Mouse (Mus musculus) limb, embryonic 14.5 days (tissue): ENCODE results near the gene Cav3. TPM values are rescaled to one million over a fixed set of nuclear protein-coding genes. Genes with fewer than 3 reads are reported as not detected.

Experiments used
- ATAC-seq: fragments of 200-750 bp; cut with Nextera tagmentation; 2 replicates; pipeline ENCODE4 v1.8.0; 2017; ENCODE audit warnings: low read depth, moderate number of reproducible peaks, moderate TSS enrichment; ENCODE audit not compliant: low FRiP score
- DNase-seq: peaks from one replicate; pipeline ENCODE4 v3.0.0-alpha.2; 2015; ENCODE audit warnings: low spot score
- H3K27ac ChIP-seq: fragments of 300-500 bp; sonication (generic); replicated peaks from 2 replicates; pipeline ENCODE4 v1.5.1; 2014; ENCODE audit warnings: low read depth, mild to moderate bottlenecking, low read length, moderate library complexity, mixed read lengths
- H3K27me3 ChIP-seq: fragments of 300-500 bp; sonication (generic); 2 replicates; pipeline ENCODE4 v1.6.1; 2014; ENCODE audit warnings: low read length, mixed read lengths; ENCODE audit not compliant: control insufficient read depth, insufficient read depth
- H3K36me3 ChIP-seq: fragments of 300-500 bp; sonication (generic); 2 replicates; pipeline ENCODE4 v1.6.1; 2014; ENCODE audit warnings: mild to moderate bottlenecking, low read length, moderate library complexity, mixed read lengths; ENCODE audit not compliant: control insufficient read depth, insufficient read depth
- H3K4me1 ChIP-seq: fragments of 300-500 bp; sonication (generic); 2 replicates; pipeline ENCODE4 v1.6.1; 2014; ENCODE audit warnings: antibody characterized with exemption, low read length, mixed read lengths; ENCODE audit not compliant: control insufficient read depth, insufficient read depth
- H3K4me2 ChIP-seq: fragments of 300-500 bp; sonication (generic); replicated peaks from 2 replicates; pipeline ENCODE4 v1.6.1; 2014; ENCODE audit warnings: low read depth, mild to moderate bottlenecking, low read length, moderate library complexity; ENCODE audit not compliant: severe bottlenecking
- H3K4me3 ChIP-seq: fragments of 300-500 bp; sonication (generic); replicated peaks from 2 replicates; pipeline ENCODE4 v1.5.1; 2014; ENCODE audit warnings: low read length
- H3K9ac ChIP-seq: fragments of 300-500 bp; sonication (generic); 2 replicates; pipeline ENCODE4 v1.6.1; 2014; ENCODE audit warnings: mild to moderate bottlenecking, low read depth, low read length, moderate library complexity; ENCODE audit not compliant: severe bottlenecking
- H3K9me3 ChIP-seq: fragments of 300-500 bp; sonication (generic); 2 replicates; pipeline ENCODE4 v1.6.1; 2016; ENCODE audit warnings: low read length; ENCODE audit not compliant: control insufficient read depth
- POLR2A ChIP-seq: fragments of 200-500 bp; IDR thresholded peaks from 2 replicates; pipeline ENCODE4 v1.8.0; 2012; ENCODE audit warnings: inconsistent platforms, mild to moderate bottlenecking, moderate library complexity, borderline replicate concordance; ENCODE audit not compliant: insufficient read depth, insufficient read length; ENCODE audit errors: extremely low read depth
- WGBS: fragments of 180-500 bp; shearing (Covaris S2); extraction: QIAGEN DNeasy Blood & Tissue Kit; methylation state at CpG from one replicate; pipeline ENCODE4 v1.1.7; 2014; 5-methylcytosine and 5-hydroxymethylcytosine counted together
- polyA plus RNA-seq, 2 experiments: library from polyadenylated mRNA; depleted of rRNA in 1 of 2; stranded (reverse) in 1 of 2; unstranded in 1 of 2; fragments of >200 nt; fragmentation: Nextera tagmentation in 1 of 2; extraction: Ambion mirVana in 1 of 2; gene quantifications; 2 replicates each; pipeline versions ENCODE4 v1.2.1 to v1.2.3; 2012 to 2014

Gene Cav3
- polyA plus RNA-seq, 2 experiments, result 22.5 to 38.4 TPM

- DNase-seq (no peak), ATAC-seq (no peak)
- Histone ChIP-seq H3K27ac (no peak within 1 kb of the TSS), H3K9me3 (no peaks in the 10 kb centered on the region), H3K36me3 (no peaks in the 10 kb centered on the region), H3K4me2 (peak within 1 kb of the TSS; percentile 61), H3K9ac (peak within 1 kb of the TSS; percentile 46), H3K4me1 (peaks cover 16% of the 10 kb centered on the region), H3K27me3 (peaks cover 31% of the 10 kb centered on the region), H3K4me3 (peak within 1 kb of the TSS; percentile 37)
- 7% methylated on average over 24 of the region's 24 CpGs for WGBS
- no peak for TF ChIP-seq POLR2A
Observed at GRCm38 (mm10) chr6:112489910-112490559, 30.7 kb downstream of the Cav3 start, which contains the start of gene Oxtr. Oxtr (minus strand) TSS chr6:112489943.

DNA sequence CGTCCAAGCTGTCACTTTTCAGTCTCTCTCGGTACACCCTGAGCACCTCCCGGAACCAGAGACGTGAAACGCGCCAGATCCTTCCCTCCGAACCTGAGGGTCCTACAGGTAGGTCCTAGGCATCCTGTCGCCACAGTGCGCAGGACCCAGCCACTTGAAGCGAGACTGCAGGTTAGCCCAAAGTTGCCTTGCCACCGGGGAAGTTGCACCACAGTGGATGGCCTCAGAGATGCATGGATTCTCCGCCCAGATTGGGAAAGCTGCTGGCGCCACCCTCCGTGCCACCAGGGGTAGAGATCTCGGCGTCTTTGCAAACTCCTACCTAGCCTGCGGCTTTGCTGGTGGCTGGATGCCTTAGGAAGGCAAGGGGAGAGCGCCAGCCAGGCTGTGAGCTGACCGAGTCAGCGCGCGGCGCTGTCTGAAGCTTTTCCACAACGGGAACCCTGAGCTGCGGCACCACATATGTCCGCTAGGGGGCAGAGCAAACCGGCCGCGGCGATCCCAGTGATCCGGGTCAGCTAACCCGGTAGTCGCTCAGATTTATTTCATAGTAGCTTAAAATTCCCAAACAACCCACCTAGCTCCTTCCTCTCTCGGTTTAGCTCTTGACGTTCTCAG is 31.4 kb downstream of the Cav3 start:
- Histone ChIP-seq H3K27ac (no peak overlapping the region), H3K4me1 (peaks cover 23% of the 10 kb centered on the region), H3K9me3 (no peaks in the 10 kb centered on the region), H3K4me3 (peak overlapping the region; percentile 37), H3K27me3 (peaks cover 31% of the 10 kb centered on the region), H3K4me2 (peak overlapping the region; percentile 61), H3K9ac (peak overlapping the region; percentile 46), H3K36me3 (no peaks in the 10 kb centered on the region)
- peak; percentile 77 for DNase-seq
- ATAC-seq, result peak; percentile 58
- WGBS, result under 1% methylated on average over 35 of the region's 35 CpGs
- no peak for TF ChIP-seq POLR2A

- Histone ChIP-seq H3K9me3 (no peaks in the 10 kb centered on the region), H3K9ac (no peak overlapping the region), H3K4me1 (peaks cover 28% of the 10 kb centered on the region), H3K36me3 (no peaks in the 10 kb centered on the region), H3K27me3 (peaks cover 31% of the 10 kb centered on the region), H3K4me3 (no peak overlapping the region), H3K27ac (no peak overlapping the region), H3K4me2 (no peak overlapping the region)
- TF ChIP-seq POLR2A, result no peak
- ATAC-seq (no peak), DNase-seq (no peak)
- 76% methylated on average over 8 of the region's 8 CpGs for WGBS
Observed at GRCm38 (mm10) chr6:112491521-112491920, 32.2 kb downstream of the Cav3 start.

DNA sequence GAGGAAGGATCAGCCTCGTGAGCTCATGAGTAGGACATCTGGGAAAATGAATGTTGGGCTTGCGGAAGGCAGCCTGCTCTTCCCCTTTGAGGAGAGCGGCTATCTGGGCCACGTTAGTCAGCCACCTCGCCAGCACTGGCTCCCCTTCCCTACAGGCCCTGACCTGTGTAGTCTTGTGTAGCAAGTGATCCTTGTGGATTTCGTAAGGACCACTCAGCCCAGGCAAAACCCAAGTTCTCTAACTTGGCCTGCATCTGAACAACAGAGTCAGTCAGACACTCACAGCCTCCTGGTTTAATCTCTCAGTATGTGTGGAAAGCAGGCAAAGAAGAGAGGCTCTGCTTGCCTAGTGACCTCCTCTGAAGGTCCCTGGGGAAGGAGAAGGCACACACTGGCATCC is 33.4 kb downstream of the Cav3 start:
- ATAC-seq (no peak), DNase-seq (no peak)
- no peak for TF ChIP-seq POLR2A
- Histone ChIP-seq H3K4me1 (peaks cover 28% of the 10 kb centered on the region), H3K4me2 (no peak overlapping the region), H3K9ac (no peak overlapping the region), H3K27me3 (peaks cover 26% of the 10 kb centered on the region), H3K9me3 (no peaks in the 10 kb centered on the region), H3K27ac (no peak overlapping the region), H3K4me3 (no peak overlapping the region), H3K36me3 (no peaks in the 10 kb centered on the region)
- 81% methylated on average over 6 of the region's 6 CpGs for WGBS

DNA sequence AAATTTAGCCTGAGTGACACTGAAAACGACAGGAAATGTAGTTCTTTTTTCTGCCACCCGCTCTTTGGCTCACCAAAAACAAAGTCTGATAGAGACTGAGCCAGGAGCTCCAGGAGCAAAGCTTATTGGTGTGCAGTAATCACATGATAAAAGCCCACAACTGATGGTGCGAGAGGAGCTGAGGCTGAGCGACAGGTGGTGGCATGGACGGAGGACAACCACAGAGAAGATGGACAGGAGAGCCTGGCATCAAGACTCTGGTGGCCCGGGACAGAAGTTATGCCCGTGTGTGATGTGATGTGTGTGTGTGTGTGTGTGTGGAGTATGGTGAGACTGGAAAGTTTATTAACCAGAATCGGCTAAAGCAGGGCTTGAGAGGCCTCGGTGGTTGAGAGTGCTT is 34.1 kb downstream of the Cav3 start:
- ATAC-seq (no peak), DNase-seq (no peak)
- Histone ChIP-seq H3K4me2 (no peak overlapping the region), H3K9me3 (no peaks in the 10 kb centered on the region), H3K36me3 (no peaks in the 10 kb centered on the region), H3K27ac (no peak overlapping the region), H3K4me3 (no peak overlapping the region), H3K4me1 (peaks cover 28% of the 10 kb centered on the region), H3K9ac (no peak overlapping the region), H3K27me3 (peaks cover 19% of the 10 kb centered on the region)
- TF ChIP-seq POLR2A, result no peak
- 82% methylated on average over 9 of the region's 9 CpGs for WGBS
